Mouse (Mus musculus) thymus, adult 2 months (tissue): ENCODE results near the gene Fam161b.

ENCODE experiments used
- CTCF ChIP-seq: fragments of 200-500 bp; IDR thresholded peaks from 2 replicates; pipeline ENCODE4 v1.5.1; 2012; ENCODE audit warnings: mild to moderate bottlenecking, control low read depth, low read length, moderate library complexity, borderline replicate concordance; ENCODE audit not compliant: control insufficient read depth, poor library complexity, insufficient read depth; ENCODE audit errors: extremely low read depth
- POLR2A ChIP-seq: fragments of 200-500 bp; IDR thresholded peaks from 2 replicates; pipeline ENCODE4 v1.6.1; 2012; ENCODE audit warnings: mild to moderate bottlenecking, low read length, control low read depth, moderate library complexity; ENCODE audit not compliant: control insufficient read depth, poor library complexity, insufficient read depth; ENCODE audit errors: extremely low read depth

GRCm38 (mm10) chr12:84371647-84372046, 10.0 kb upstream of the Fam161b start:
- TF ChIP-seq CTCF (no peak), POLR2A (no peak)
